Mouse (Mus musculus) CD4-positive, CD25-positive, alpha-beta regulatory T cell, adult 4 months (primary cell): ENCODE data around the gene Cckar. TPM values are rescaled to one million over a fixed set of nuclear protein-coding genes. Genes with fewer than 3 reads are reported as not detected.

Experiments used
- ATAC-seq: one replicate; pipeline ENCODE4 v1.8.0; 2017
- polyA plus RNA-seq, 2 experiments: library from polyadenylated mRNA; unstranded; fragments of 100-300 nt; shearing (Covaris generic); gene quantifications; one replicate each; pipeline ENCODE4 v1.2.1; 2017

The Cckar gene
- polyA plus RNA-seq, 2 experiments from 2014 or later = not detected

- ATAC-seq = peak; percentile 71
These were observed 35.2 kb downstream of the Cckar start for GRCm38 (mm10) chr5:53672352-53672751.

- ATAC-seq = no peak
These were observed 36.0 kb downstream of the Cckar start for GRCm38 (mm10) chr5:53671507-53671906.

GRCm38 (mm10) chr5:53670321-53670938, 37.1 kb downstream of the Cckar start:
- ATAC-seq = no peak

GRCm38 (mm10) chr5:53668021-53668420, 39.5 kb downstream of the Cckar start:
- ATAC-seq = no peak

GRCm38 (mm10) chr5:53663665-53664064, 43.8 kb downstream of the Cckar start:
- ATAC-seq = no peak

GRCm38 (mm10) chr5:53662413-53662812, 45.1 kb downstream of the Cckar start:
- ATAC-seq = no peak

- ATAC-seq = no peak
These were observed 46.0 kb downstream of the Cckar start for GRCm38 (mm10) chr5:53661508-53661907.

- no peak for ATAC-seq
These were observed 49.6 kb downstream of the Cckar start for GRCm38 (mm10) chr5:53657925-53658324.

- ATAC-seq = no peak
These were observed 50.9 kb downstream of the Cckar start for GRCm38 (mm10) chr5:53656596-53656995.

Other genes starting within 250 kb of the Cckar start
- 10 to 100 TPM; 40.3 to 40.5 TPM for gene Rbpj, start 241.6 kb downstream of the Cckar start, polyA plus RNA-seq
- 1 to 10 TPM; 9.0 to 9.2 TPM for gene Tbc1d19, start 101.9 kb upstream of the Cckar start, polyA plus RNA-seq